ENCODE assay signal across 9 mouse cellular contexts in the genomic region with DNA sequence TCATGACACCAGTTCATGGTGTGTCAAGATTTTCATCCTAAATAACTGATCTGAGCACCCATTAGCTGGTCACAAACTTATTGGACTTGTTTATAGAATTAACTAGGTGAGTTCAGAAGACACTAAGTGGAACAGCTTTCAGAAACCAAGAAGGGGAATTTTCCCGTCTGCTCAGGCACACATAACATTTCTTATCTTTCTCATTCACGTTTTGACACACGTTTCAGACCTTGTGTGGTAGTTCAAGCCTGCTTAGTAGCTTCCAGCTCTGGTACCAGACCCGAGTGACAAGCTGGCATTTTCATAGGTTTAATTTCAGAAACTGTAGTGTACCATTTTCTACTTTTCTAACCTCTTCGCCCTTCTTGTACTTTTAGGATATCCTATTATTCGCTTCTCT. TPM values are rescaled to one million over a fixed set of nuclear protein-coding genes. Genes with fewer than 3 reads are reported as not detected.
DNase-seq lines count a peak whose midpoint lies in the region; ATAC-seq and TF ChIP-seq lines count a peak whose summit lies in the region.
"Had no signal": no experiment of that assay in that cellular context is flagged by ENCODE, and none has a peak within 500 bp of the region (broad histone marks: within the 10 kb centered on the region; RNA-seq: fewer than 3 reads in every experiment).

No protein-coding gene starts in this region.

- H3K27me3 ChIP-seq in kidney, adult 2 months (replicated peaks; ENCODE audit: control insufficient read depth, insufficient read depth, low read length) = no peaks in the 10 kb centered on the region
- H3K27me3 ChIP-seq in MEL (ENCODE audit: control insufficient read depth in 1 of 2, insufficient read depth in 2 of 2, low read length in 2 of 2) = no peaks in the 10 kb centered on the region; a peak in 1 of 4 replicates
- H3K27me3 ChIP-seq in heart, postnatal 0 days (ENCODE audit: control insufficient read depth, insufficient read depth, low read length) = no peaks in the 10 kb centered on the region
- no peaks in the 10 kb centered on the region for H3K27me3 ChIP-seq in midbrain, embryonic 11.5 days (ENCODE audit: control insufficient read depth, insufficient read depth, low read length)
- H3K27me3 ChIP-seq: Patski had no signal

- no peaks in the 10 kb centered on the region; the same call in 1 of the 2 replicates for H3K79me2 ChIP-seq in MEL (ENCODE audit: control insufficient read depth, insufficient read depth, low read length, poor library complexity)

- no peaks in the 10 kb centered on the region for H3K9me3 ChIP-seq in MEL (replicated peaks; ENCODE audit: insufficient read depth, low read length)
- no peaks in the 10 kb centered on the region for H3K9me3 ChIP-seq in heart, postnatal 0 days (replicated peaks; ENCODE audit: control insufficient read depth, low read length)
- H3K9me3 ChIP-seq in midbrain, embryonic 11.5 days (ENCODE audit: control insufficient read depth, low read length) = no peaks in the 10 kb centered on the region

- no peaks in the 10 kb centered on the region for H3K36me3 ChIP-seq in kidney, adult 2 months (ENCODE audit: control insufficient read depth, insufficient read depth, low read length)
- H3K36me3 ChIP-seq in MEL (ENCODE audit: control insufficient read depth in 1 of 2, insufficient read depth in 2 of 2, low read length in 2 of 2) = peaks cover 0 to 23% of the 10 kb centered on the region in 2 experiments; a peak in 2 of 4 replicates
- H3K36me3 ChIP-seq in heart, postnatal 0 days (replicated peaks; ENCODE audit: control insufficient read depth, insufficient read depth, low read length) = no peaks in the 10 kb centered on the region
- H3K36me3 ChIP-seq in midbrain, embryonic 11.5 days (ENCODE audit: control insufficient read depth, insufficient read depth, low read length) = no peaks in the 10 kb centered on the region

- H3K4me2 ChIP-seq in heart, postnatal 0 days (ENCODE audit: low read depth, low read length) = peak overlapping the region; percentile 67
- peak overlapping the region; percentile 49 for H3K4me2 ChIP-seq in midbrain, embryonic 11.5 days

- ATAC-seq in heart, postnatal 0 days (ENCODE audit: insufficient read depth, low read depth) = no peak
- no peak for ATAC-seq in midbrain, embryonic 11.5 days (ENCODE audit: low FRiP score)

- H3K9ac ChIP-seq in MEL (ENCODE audit: control insufficient read depth, low read depth, low read length, poor library complexity, severe bottlenecking) = peak overlapping the region; percentile 73
- H3K9ac ChIP-seq in heart, postnatal 0 days (replicated peaks; ENCODE audit: low read depth, low read length) = peak overlapping the region; percentile 61
- H3K9ac ChIP-seq in midbrain, embryonic 11.5 days (ENCODE audit: low read length) = peak overlapping the region; percentile 60

- H3K27ac ChIP-seq in kidney, adult 2 months (ENCODE audit: insufficient read depth, low read depth, low read length) = peak overlapping the region; percentile 73; the same call in 1 of the 2 replicates
- H3K27ac ChIP-seq in MEL (ENCODE audit: control insufficient read depth, low read depth, low read length) = peak overlapping the region; percentile 68; the same call in 1 of the 2 replicates
- peak overlapping the region; percentile 70 for H3K27ac ChIP-seq in heart, postnatal 0 days (ENCODE audit: low read depth)
- no peak overlapping the region for H3K27ac ChIP-seq in midbrain, embryonic 11.5 days (ENCODE audit: low read depth, low read length)

- no peak for TF ChIP-seq RAD21 in MEL (IDR thresholded peaks at IDR 0.05; ENCODE audit: low read depth, low read length)

- DNase-seq in kidney, adult 2 months = no peak
- DNase-seq in kidney, postnatal 14 days = no peak
- DNase-seq in MEL (ENCODE audit: low read depth, low spot score) = peak; percentile 62
- peak; percentile 18 for DNase-seq in heart, postnatal 0 days (ENCODE audit: low spot score)
- DNase-seq in midbrain, embryonic 11.5 days (ENCODE audit: low spot score, missing footprints) = peak; percentile 86
- DNase-seq in cerebellum, adult 11 months = no peak
- no peak for DNase-seq in embryo, embryonic 9.5 days (ENCODE audit: extremely low spot score)
- DNase-seq in kidney, adult 11 months = no peak

- peaks cover 24% of the 10 kb centered on the region; the same call in 1 of the 2 replicates for H3K4me1 ChIP-seq in kidney, adult 2 months (ENCODE audit: control insufficient read depth, insufficient read depth, low read length)
- H3K4me1 ChIP-seq in MEL (ENCODE audit: control insufficient read depth in 1 of 2, insufficient read depth in 2 of 2, low read length in 2 of 2) = peaks cover 15 to 19% of the 10 kb centered on the region in 2 experiments
- H3K4me1 ChIP-seq in heart, postnatal 0 days (ENCODE audit: control insufficient read depth, insufficient read depth) = peaks cover 11% of the 10 kb centered on the region; the same call in 1 of the 2 replicates
- peaks cover 27% of the 10 kb centered on the region for H3K4me1 ChIP-seq in midbrain, embryonic 11.5 days (ENCODE audit: control insufficient read depth, insufficient read depth, low read length)

- no peak for TF ChIP-seq POLR2A in kidney, adult 2 months (IDR thresholded peaks at IDR 0.05; ENCODE audit: low read depth, low read length)
- no peak for TF ChIP-seq POLR2A in MEL (IDR thresholded peaks at IDR 0.05; ENCODE audit: control insufficient read depth in 1 of 2, insufficient read depth in 1 of 2, low read depth in 1 of 2, low read length in 2 of 2, poor library complexity in 1 of 2)

- peak overlapping the region; percentile 71 for H3K4me3 ChIP-seq in kidney, adult 2 months (ENCODE audit: insufficient read depth, low read depth, low read length)
- peak overlapping the region; percentile 76 to 77 for H3K4me3 ChIP-seq in MEL (ENCODE audit: control insufficient read depth in 1 of 2, insufficient read depth in 1 of 2, low read depth in 2 of 2, low read length in 2 of 2)
- peak overlapping the region; percentile 67 for H3K4me3 ChIP-seq in heart, postnatal 0 days (ENCODE audit: low read depth, low read length)
- H3K4me3 ChIP-seq in midbrain, embryonic 11.5 days (ENCODE audit: low read depth, low read length) = peak overlapping the region; percentile 69

- WGBS in kidney, adult 2 months = 14% methylated on average over 6 of the region's 6 CpGs
- 10% methylated on average over 6 of the region's 6 CpGs for WGBS in heart, postnatal 0 days
- WGBS in midbrain, embryonic 11.5 days = 24% methylated on average over 6 of the region's 6 CpGs

- TF ChIP-seq EP300 in MEL (IDR thresholded peaks at IDR 0.05; ENCODE audit: low read depth in 1 of 2, low read length in 2 of 2) = no peak
- no peak for TF ChIP-seq EP300 in heart, postnatal 0 days (IDR thresholded peaks at IDR 0.05; ENCODE audit: low read depth)

- no peak for TF ChIP-seq CTCF in kidney, adult 2 months (conservative IDR thresholded peaks at IDR 0.05; ENCODE audit: insufficient read depth, insufficient read length, low read depth, low read length)
- no peak for TF ChIP-seq CTCF in MEL (IDR thresholded peaks at IDR 0.05 in 2 of 3, conservative IDR thresholded peaks at IDR 0.05 in 1 of 3; ENCODE audit: control insufficient read depth in 1 of 3, insufficient read depth in 1 of 3, low read depth in 2 of 3, low read length in 3 of 3, poor library complexity in 1 of 3, severe bottlenecking in 1 of 3)
- TF ChIP-seq CTCF in heart, postnatal 0 days (IDR thresholded peaks at IDR 0.05; ENCODE audit: low read depth) = no peak

TF ChIP-seq in MEL, 35 proteins besides CTCF, POLR2A, EP300 and RAD21 (continues in another document):
- TF ChIP-seq GABPA (IDR thresholded peaks at IDR 0.05; ENCODE audit: low read depth, low read length) (no peak), RCOR1 (IDR thresholded peaks at IDR 0.05; ENCODE audit: low read depth, low read length) (no peak), POLR2AphosphoS2 (IDR thresholded peaks at IDR 0.05; ENCODE audit: low read length) (no peak), CHD2 (IDR thresholded peaks at IDR 0.05; ENCODE audit: low read length) (no peak), GATA1 (IDR thresholded peaks at IDR 0.05; ENCODE audit: low read depth, low read length) (peak; percentile 31), MXI1 (IDR thresholded peaks at IDR 0.05; ENCODE audit: low read depth, low read length) (no peak), NELFE (IDR thresholded peaks at IDR 0.05; ENCODE audit: low read depth, low read length) (no peak), E2F4 (IDR thresholded peaks at IDR 0.05; ENCODE audit: borderline replicate concordance, low read depth, low read length) (no peak), NRF1 (IDR thresholded peaks at IDR 0.05; ENCODE audit: insufficient read depth, low read depth, low read length, poor library complexity, severe bottlenecking) (no peak), USF1 (IDR thresholded peaks at IDR 0.05; ENCODE audit: low read depth, low read length) (no peak), UBTF (IDR thresholded peaks at IDR 0.05; ENCODE audit: borderline replicate concordance, insufficient read depth, low read depth, low read length) (no peak), BHLHE40 (IDR thresholded peaks at IDR 0.05; ENCODE audit: borderline replicate concordance, low read depth, low read length) (peak; percentile 83; the same call in 1 of the 2 replicates), MAX (IDR thresholded peaks at IDR 0.05; ENCODE audit: low read length) (no peak), SIN3A (IDR thresholded peaks at IDR 0.05; ENCODE audit: low read length) (no peak), HCFC1 (IDR thresholded peaks at IDR 0.05; ENCODE audit: low read depth, low read length) (no peak), ZKSCAN1 (IDR thresholded peaks at IDR 0.05; ENCODE audit: low read depth, low read length) (no peak), TBP (IDR thresholded peaks at IDR 0.05; ENCODE audit: low read depth, low read length) (no peak), MAZ (IDR thresholded peaks at IDR 0.05; ENCODE audit: low read depth, low read length) (no peak), USF2 (IDR thresholded peaks at IDR 0.05; ENCODE audit: borderline replicate concordance in 1 of 2, insufficient read depth in 1 of 2, low read depth in 1 of 2, low read length in 2 of 2) (no peak), ETS1 (IDR thresholded peaks at IDR 0.05; ENCODE audit: low read depth, low read length) (0 out of 2 replicates have a peak, but pooled peaks have one; percentile 34), JUND (IDR thresholded peaks at IDR 0.05; ENCODE audit: low read depth, low read length) (no peak), TCF12 (IDR thresholded peaks at IDR 0.05; ENCODE audit: low read depth, low read length) (0 out of 2 replicates have a peak, but pooled peaks have one; percentile 10)

RNA-seq across cellular contexts. Expression of gene Bpgm, which starts 0.6 kb away (rescaled TPM):
- polyA plus RNA-seq in kidney, adult 2 months (2012; rRNA removed) = 24.4 and 32.4 TPM in 2 replicates
- total RNA-seq in MEL (2012; rRNA removed) = 10.6 and 11.1 TPM in 2 replicates
- 10 to 100 TPM in 1 of 2 experiments, not detected in 1; 14.1 TPM for polyA plus RNA-seq in MEL (2012; ENCODE audit: insufficient read depth in 1 of 2, insufficient read length in 2 of 2, low read depth in 1 of 2, low replicate concordance in 2 of 2, missing spikeins in 1 of 2)
- 21.6 and 29.2 TPM in 2 replicates for total RNA-seq in heart, postnatal 0 days (2014; rRNA removed; ENCODE audit: low replicate concordance)
- polyA plus RNA-seq in heart, postnatal 0 days (2015; fragmentation: Nextera tagmentation; extraction: Ambion mirVana) = 20.4 and 26.3 TPM in 2 replicates
- 63.7 and 64.1 TPM in 2 replicates for polyA plus RNA-seq in midbrain, embryonic 11.5 days (2014; fragmentation: Nextera tagmentation; extraction: Ambion mirVana)

Comparison
In these comparisons a context has a peak if more than half of its experiments do, and no peak if none do; other contexts are left out.
1. DNase-seq: peak in MEL (single experiment), heart, postnatal 0 days (single experiment) and midbrain, embryonic 11.5 days (single experiment); none in kidney, adult 2 months (single experiment), kidney, postnatal 14 days (single experiment), cerebellum, adult 11 months (single experiment), embryo, embryonic 9.5 days (single experiment) and kidney, adult 11 months (single experiment).
2. Peak in every context shown above with its lines, with median percentiles within 50 percentile points of each other: H3K4me3 ChIP-seq and H3K9ac ChIP-seq.